Mouse (Mus musculus) megakaryocyte progenitor cell, adult 5-6 weeks (primary cell): Measurements from ENCODE around the gene Sost. TPM values are rescaled to one million over a fixed set of nuclear protein-coding genes. Genes with fewer than 3 reads are reported as not detected.
A peak's percentile ranks its signal among the peaks of the same experiment; 100 is the strongest.

Experiments
- ATAC-seq: replicated peaks from 2 replicates; pipeline ENCODE4 v1.8.0; 2016; ENCODE audit warnings: mild to moderate bottlenecking, moderate TSS enrichment, inconsistent platforms; ENCODE audit not compliant: poor library complexity
- total RNA-seq, 2 experiments: library from RNA; stranded (forward) in 1 of 2; stranded (reverse) in 1 of 2; fragments of 157-497, 149-512 nt in 1 of 2; fragments of 200-1000 nt in 1 of 2; gene quantifications; 2 replicates each; pipeline versions ENCODE4 v1.2.3 to v1.2.4; 2015 to 2017

The Sost gene
- total RNA-seq, 2 experiments from 2014 or later: not detected

DNA sequence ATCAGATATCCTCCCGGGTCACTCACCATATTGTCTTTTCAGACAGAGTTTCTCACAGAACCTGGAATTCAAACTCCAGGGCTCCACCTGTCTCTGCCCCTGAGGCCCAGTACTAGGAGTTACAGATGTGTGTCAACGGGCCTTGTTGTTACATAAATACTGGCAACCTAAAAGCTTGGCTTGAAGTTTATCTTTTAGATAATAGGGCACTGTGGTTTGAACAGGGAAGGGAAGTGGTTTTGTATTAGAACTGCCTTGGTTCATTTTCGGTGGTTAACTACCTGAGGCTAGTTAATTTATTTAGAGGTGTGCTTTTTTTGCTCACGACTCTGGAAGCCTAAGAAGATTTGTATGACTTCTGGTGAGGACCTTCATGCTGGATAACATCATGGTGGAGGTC, 13.4 kb downstream of the Sost start:
- no peak for ATAC-seq

- ATAC-seq: peak; percentile 80
Measured at GRCm38 (mm10) chr11:101952541-101953341, 14.1 kb downstream of the Sost start.

- no peak for ATAC-seq
Measured at GRCm38 (mm10) chr11:101950021-101950420, 16.8 kb downstream of the Sost start.

DNA sequence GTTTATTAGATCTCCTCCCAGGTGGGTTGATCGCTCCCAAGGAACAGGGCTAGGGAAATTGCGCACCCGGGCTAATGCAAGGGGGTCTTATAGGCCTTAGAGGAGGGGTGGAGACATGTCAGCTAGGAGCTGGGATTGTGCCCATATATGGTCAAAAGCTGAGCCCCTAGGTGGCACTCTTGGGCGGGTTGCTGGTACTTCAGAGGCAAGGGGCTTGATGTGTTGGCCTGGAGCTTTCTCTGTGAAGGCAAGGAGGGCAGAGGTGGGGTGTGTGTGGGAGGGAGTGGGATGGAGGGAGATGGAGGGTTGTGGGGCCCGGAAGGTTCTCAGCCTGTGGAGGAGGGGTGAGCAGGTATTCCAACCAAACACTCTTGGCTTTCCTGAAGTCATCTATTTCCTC, 20.3 kb downstream of the Sost start:
- no peak for ATAC-seq

DNA sequence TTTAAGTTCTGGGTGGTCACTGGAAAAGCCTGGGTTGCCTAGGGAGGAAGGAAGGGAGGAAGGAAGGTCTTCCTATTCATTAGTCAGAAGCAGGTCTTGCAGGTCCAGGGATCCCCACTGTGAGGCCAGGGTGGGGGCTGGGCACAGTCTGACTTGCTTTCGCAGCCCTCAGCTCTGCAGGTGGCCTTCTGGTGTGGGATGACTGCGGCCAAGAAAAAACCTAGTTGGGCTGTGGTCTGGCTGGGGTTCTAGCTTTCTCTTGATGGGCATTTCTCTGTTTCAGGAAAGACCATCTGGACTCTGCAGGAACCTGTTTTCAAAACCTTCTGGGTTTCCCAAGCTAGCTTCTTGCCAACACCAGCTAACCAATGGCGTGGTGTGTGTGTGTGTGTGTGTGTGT, 23.8 kb downstream of the Sost start:
- ATAC-seq: no peak

GRCm38 (mm10) chr11:101937108-101937507, 29.7 kb downstream of the Sost start:
- no peak for ATAC-seq

DNA sequence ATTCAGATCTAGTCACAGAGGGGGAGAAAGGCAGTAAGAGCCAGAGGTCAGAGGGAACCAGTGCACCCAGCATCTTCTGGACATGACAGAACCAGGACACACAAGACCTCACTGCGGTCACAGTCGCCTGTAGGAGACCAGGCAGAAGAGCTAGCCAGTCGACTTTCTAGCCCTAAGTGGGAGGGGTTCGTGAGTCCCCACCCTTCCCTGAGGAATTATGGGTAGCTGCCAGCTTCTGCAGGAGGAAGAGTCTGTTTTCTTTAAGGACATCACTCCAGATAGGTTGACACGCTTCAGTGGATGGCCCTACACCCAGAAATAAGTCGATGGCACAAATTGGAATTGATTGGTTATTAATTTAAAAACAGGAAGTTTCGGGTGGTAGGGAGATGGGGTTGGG, 30.4 kb downstream of the Sost start:
- ATAC-seq: no peak

GRCm38 (mm10) chr11:101935743-101936142, 31.1 kb downstream of the Sost start:
- ATAC-seq: no peak

- no peak for ATAC-seq
Measured at GRCm38 (mm10) chr11:101931978-101932377, 34.8 kb downstream of the Sost start.

DNA sequence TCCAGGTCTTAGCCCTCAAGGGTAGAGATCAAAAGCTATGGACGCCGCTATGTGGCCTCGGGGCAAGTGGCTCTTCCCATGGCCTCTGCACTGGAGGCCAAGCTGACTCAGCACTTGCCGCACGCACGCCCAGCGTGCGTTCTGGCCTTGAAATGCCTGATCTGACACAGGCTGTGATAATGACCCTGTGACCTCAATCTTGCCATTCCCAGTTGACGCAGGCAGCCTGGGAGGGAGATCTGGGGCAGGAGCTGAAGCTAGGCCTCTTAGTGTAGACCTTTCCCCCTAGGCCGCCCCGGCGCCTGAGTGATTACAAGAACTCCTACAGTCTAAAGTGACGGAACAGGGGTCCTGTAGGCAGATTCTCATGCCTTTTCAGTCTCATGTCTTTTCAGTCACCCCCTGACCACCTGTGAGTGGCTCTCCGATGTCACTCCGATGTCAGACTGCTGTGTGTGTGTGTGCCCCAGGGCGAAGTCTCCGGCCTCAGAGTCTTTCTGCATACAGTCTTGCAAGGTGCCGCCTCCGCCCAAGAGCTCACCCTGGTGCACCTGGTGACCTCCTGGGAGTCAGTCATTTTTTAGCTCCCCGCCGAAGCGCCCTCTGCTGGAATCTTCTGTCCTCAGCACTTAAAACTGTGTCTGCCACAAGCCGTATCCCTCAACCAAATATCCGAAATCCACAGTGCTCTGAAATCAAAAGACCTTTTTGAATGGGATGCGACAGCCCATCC, 38.6 kb downstream of the Sost start:
- no peak for ATAC-seq

DNA sequence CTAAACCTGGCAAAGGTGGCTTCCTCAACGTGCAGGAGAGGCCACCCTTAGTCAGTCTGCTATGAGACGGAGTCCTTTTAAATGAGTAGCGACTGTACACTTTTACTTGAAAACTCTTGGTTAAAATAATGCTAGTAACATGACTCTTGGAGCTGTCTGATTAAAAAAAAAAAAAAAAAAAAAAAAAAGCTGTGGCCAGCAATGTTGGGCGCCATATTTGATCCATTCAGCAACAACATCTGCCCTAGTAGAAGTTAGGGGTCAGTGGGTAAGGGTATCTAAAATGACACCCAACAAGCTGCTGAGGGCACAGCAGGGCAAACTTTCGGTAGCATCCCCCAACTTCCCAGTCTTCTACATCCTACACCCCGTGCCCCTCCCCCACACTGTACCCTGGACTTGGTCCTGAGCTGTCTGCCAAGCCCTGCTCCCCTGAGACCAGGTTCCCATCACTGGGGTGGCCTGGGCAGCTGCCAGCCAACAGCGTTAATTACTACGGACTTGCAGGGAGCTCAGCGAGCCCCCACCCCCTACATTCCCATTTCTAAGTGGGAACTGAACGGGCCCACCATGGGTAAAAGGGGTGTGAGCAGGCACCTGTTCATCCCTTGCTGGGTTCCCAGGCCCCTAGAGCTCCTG, 39.7 kb downstream of the Sost start:
- ATAC-seq: no peak

- no peak for ATAC-seq
Measured at GRCm38 (mm10) chr11:101925636-101926035, 41.2 kb downstream of the Sost start.

DNA sequence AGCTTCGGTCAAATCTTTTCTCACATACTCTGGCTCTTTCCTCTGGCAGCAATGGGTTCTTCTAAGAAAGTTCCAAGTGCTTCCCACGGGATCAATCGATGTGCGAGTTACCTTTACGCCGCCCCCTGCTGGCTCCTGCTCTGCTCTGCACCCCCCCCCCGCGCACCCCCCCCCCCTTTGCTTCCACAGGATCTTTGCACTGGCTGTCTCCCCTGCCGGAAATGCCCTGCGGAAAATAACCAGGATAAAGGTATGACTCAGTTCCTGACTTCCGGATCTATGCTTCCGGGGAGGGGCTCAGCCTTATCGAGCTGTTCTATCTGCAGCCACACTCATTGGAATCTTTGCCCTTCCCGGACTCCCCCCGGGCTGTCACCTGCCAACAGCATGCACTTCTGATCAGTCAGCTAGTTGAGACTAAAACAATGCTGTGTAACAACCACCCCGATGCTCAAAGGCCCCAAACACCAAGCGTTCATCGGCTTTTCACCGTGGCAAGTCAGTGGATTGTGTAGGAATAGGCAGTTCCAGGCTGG, 42.3 kb downstream of the Sost start:
- no peak for ATAC-seq

- ATAC-seq: no peak
Measured at GRCm38 (mm10) chr11:101923988-101924387, 42.8 kb downstream of the Sost start.

DNA sequence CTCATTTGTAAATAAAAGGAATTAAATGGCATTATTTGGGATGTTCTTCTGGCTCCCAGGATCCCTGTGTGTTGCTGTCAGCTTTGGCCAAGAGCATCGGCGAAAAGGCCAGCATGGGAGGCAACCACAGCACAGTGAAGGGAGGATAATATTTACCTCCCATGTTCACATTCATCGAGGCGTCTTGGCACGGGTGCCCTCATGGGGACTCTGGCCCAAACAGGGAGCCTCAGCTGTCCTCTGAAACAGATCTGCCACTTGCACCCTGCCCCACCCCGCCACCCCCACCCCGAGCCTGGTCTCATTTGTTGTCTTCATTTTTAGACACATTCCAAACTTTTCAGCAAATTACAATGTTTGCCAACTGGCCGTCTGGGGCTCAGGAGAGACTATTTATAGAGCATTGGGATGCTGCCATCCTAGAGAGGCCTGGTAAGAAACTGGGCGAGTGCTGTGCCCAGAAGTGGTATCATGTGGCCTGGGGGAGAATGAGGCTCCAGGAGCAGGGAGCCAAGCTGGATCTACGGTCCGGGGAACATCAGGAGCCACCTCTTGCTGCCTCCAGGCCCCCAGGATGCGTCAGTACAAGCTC, 45.4 kb downstream of the Sost start:
- no peak for ATAC-seq

- peak; percentile 76 for ATAC-seq
Measured at GRCm38 (mm10) chr11:101919660-101920059, 47.2 kb downstream of the Sost start.

DNA sequence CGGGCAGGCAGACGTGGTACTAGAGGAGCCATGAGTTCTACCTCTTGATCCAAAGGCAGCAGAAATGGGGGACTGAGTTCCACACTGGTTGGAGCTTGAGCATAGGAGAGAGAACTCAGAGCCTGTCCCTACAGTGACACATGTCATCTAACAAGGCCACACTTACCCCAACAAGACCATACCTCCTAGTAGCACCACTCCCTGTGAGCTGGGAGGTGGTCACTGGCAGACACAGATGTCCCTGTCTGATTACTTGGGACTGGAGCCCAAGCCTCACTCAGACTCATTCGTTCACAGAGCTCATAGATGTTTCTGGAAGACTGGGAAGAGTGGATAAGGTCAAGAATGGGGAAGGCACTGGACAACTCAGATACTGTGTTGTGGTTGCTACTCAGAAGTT, 48.2 kb downstream of the Sost start:
- no peak for ATAC-seq

- no peak for ATAC-seq
Measured at GRCm38 (mm10) chr11:101916772-101917171, 50.0 kb downstream of the Sost start.

- no peak for ATAC-seq
Measured at GRCm38 (mm10) chr11:101913591-101913990, 53.2 kb downstream of the Sost start.
